Mouse (Mus musculus) CH12.LX (cell line): Measurements from ENCODE around the gene Dgkz.

Source experiments
- CTCF ChIP-seq, 2 experiments: IDR thresholded peaks in 1 of 2; conservative IDR thresholded peaks in 1 of 2; 2 replicates each; pipeline ENCODE4 v1.5.1; 2011 to 2012; ENCODE audit warnings: low read depth in 2 of 2, low read length in 2 of 2, improper control_type of control experiment in 1 of 2, inconsistent platforms in 1 of 2, mild to moderate bottlenecking in 1 of 2, moderate library complexity in 1 of 2
- ETS1 ChIP-seq: conservative IDR thresholded peaks from 2 replicates; pipeline ENCODE4 v1.6.1; 2012; ENCODE audit warnings: low read depth, mild to moderate bottlenecking, inconsistent platforms, low read length, improper control_type of control experiment, moderate library complexity
- GABPA ChIP-seq: IDR thresholded peaks from 2 replicates; pipeline ENCODE4 v1.6.1; 2012; ENCODE audit warnings: low read depth, low read length, improper control_type of control experiment, inconsistent platforms; ENCODE audit not compliant: insufficient replicate concordance
- JUN ChIP-seq: IDR thresholded peaks from 2 replicates; pipeline ENCODE4 v1.6.1; 2011; ENCODE audit warnings: low read depth, mild to moderate bottlenecking, low read length, improper control_type of control experiment, moderate library complexity; ENCODE audit not compliant: insufficient read depth
- MAFK ChIP-seq: IDR thresholded peaks from 2 replicates; pipeline ENCODE4 v1.6.1; 2011; ENCODE audit warnings: low read length, improper control_type of control experiment; ENCODE audit not compliant: insufficient replicate concordance
- MAX ChIP-seq: IDR thresholded peaks from 2 replicates; pipeline ENCODE4 v1.6.1; 2011; ENCODE audit warnings: low read length, improper control_type of control experiment
- MYC ChIP-seq: IDR thresholded peaks from 2 replicates; pipeline ENCODE4 v1.6.1; 2011; ENCODE audit warnings: low read depth, mild to moderate bottlenecking, improper control_type of control experiment, low read length
- POLR2A ChIP-seq: IDR thresholded peaks from 2 replicates; pipeline ENCODE4 v1.6.1; 2011; ENCODE audit warnings: low read depth, mild to moderate bottlenecking, improper control_type of control experiment, low read length
- TBP ChIP-seq: conservative IDR thresholded peaks from 2 replicates; pipeline ENCODE4 v1.6.1; 2011; ENCODE audit warnings: low read depth, low read length, improper control_type of control experiment
- TCF12 ChIP-seq: IDR thresholded peaks from 2 replicates; pipeline ENCODE4 v1.6.1; 2014; ENCODE audit warnings: low read depth, mild to moderate bottlenecking, inconsistent platforms, low read length, improper control_type of control experiment
- USF1 ChIP-seq: IDR thresholded peaks from 2 replicates; pipeline ENCODE4 v1.6.1; 2014; ENCODE audit warnings: low read depth, mild to moderate bottlenecking, inconsistent platforms, low read length, improper control_type of control experiment

GRCm38 (mm10) chr2:91921790-91922570 lies 53.7 kb downstream of the Dgkz start:
- TF ChIP-seq POLR2A (peak; percentile 60; the same call in 1 of the 2 replicates), USF1 (no peak), MAFK (no peak), JUN (no peak), MAX (no peak), CTCF (conservative IDR thresholded peaks at IDR 0.05 in 1 of 2, IDR thresholded peaks at IDR 0.05 in 1 of 2; ENCODE audit: low read depth in 2 of 2, low read length in 2 of 2) (peak in 1 of 2 experiments; percentile 74; a peak in 2 of 4 replicates), ETS1 (no peak), GABPA (no peak), TBP (no peak), MYC (no peak), TCF12 (no peak)
